In genomic region chr12:8496679-8497313, GRCm38 (mm10) we compare ENCODE assay signal across 8 mouse cellular contexts. TPM values are rescaled to one million over a fixed set of nuclear protein-coding genes. Genes with fewer than 3 reads are reported as not detected.
DNase-seq lines count a peak whose midpoint lies in the region; ATAC-seq and TF ChIP-seq lines count a peak whose summit lies in the region.

No protein-coding gene starts in this region.

- ATAC-seq in hindbrain, embryonic 13.5 days (ENCODE audit: low FRiP score): no peak
- ATAC-seq in midbrain, embryonic 14.5 days (ENCODE audit: low FRiP score, low TSS enrichment): no peak

- H3K4me1 ChIP-seq in kidney, adult 2 months (ENCODE audit: control insufficient read depth, insufficient read depth, low read length): peaks cover 4% of the 10 kb centered on the region; the same call in 1 of the 2 replicates
- peaks cover 52% of the 10 kb centered on the region for H3K4me1 ChIP-seq in embryonic facial prominence, embryonic 10.5 days
- peaks cover 35% of the 10 kb centered on the region for H3K4me1 ChIP-seq in hindbrain, embryonic 13.5 days (replicated peaks)
- H3K4me1 ChIP-seq in midbrain, embryonic 14.5 days (ENCODE audit: control insufficient read depth, insufficient read depth, low read length): peaks cover 30% of the 10 kb centered on the region

- H3K9ac ChIP-seq in hindbrain, embryonic 13.5 days: peak overlapping the region; percentile 98; the same call in 1 of the 2 replicates
- no peak overlapping the region; the same call in none of the 2 replicates for H3K9ac ChIP-seq in midbrain, embryonic 14.5 days (replicated peaks; ENCODE audit: low read length)

- intact Hi-C loops in left cerebral cortex, postnatal 10 days (cut with DNase I): loop anchor here (5.0 kb wide), 1 partner anchor 44 kb away; no protein-coding TSS in a partner anchor

- peak overlapping the region; percentile 91 for H3K4me2 ChIP-seq in hindbrain, embryonic 13.5 days
- H3K4me2 ChIP-seq in midbrain, embryonic 14.5 days (ENCODE audit: low read length): peak overlapping the region; percentile 88

- TF ChIP-seq CTCF in kidney, adult 2 months (conservative IDR thresholded peaks at IDR 0.05; ENCODE audit: insufficient read depth, insufficient read length, low read depth, low read length): no peak

- no peaks in the 10 kb centered on the region for H3K36me3 ChIP-seq in kidney, adult 2 months (ENCODE audit: control insufficient read depth, insufficient read depth, low read length)
- no peaks in the 10 kb centered on the region for H3K36me3 ChIP-seq in embryonic facial prominence, embryonic 10.5 days (replicated peaks)
- no peaks in the 10 kb centered on the region for H3K36me3 ChIP-seq in hindbrain, embryonic 13.5 days
- no peaks in the 10 kb centered on the region for H3K36me3 ChIP-seq in midbrain, embryonic 14.5 days (ENCODE audit: control insufficient read depth, insufficient read depth, low read length)

- peak overlapping the region; percentile 38 for H3K4me3 ChIP-seq in kidney, adult 2 months (ENCODE audit: insufficient read depth, low read depth, low read length)
- peak overlapping the region; percentile 75 for H3K4me3 ChIP-seq in embryonic facial prominence, embryonic 10.5 days
- H3K4me3 ChIP-seq in hindbrain, embryonic 13.5 days: peak overlapping the region; percentile 81
- peak overlapping the region; percentile 91; the same call in 1 of the 2 replicates for H3K4me3 ChIP-seq in midbrain, embryonic 14.5 days (replicated peaks; ENCODE audit: low read depth, low read length)

- peak; percentile 20 for TF ChIP-seq POLR2A in kidney, adult 2 months (IDR thresholded peaks at IDR 0.05; ENCODE audit: low read depth, low read length)

- DNase-seq in kidney, adult 2 months: no peak
- no peak for DNase-seq in kidney, postnatal 25 days
- no peak for DNase-seq in embryonic facial prominence, embryonic 10.5 days (ENCODE audit: low spot score)
- DNase-seq in midbrain, embryonic 14.5 days: no peak
- DNase-seq in thymus, adult 18-20 months: no peak
- DNase-seq in gastrocnemius, adult 8-10 months (ENCODE audit: low spot score in 2 of 2): no peak
- DNase-seq in left cerebral cortex, postnatal 10 days (ENCODE audit: extremely low spot score in 1 of 2, low spot score in 2 of 2): no peak

- H3K27ac ChIP-seq in kidney, adult 2 months (ENCODE audit: insufficient read depth, low read depth, low read length): peak overlapping the region; percentile 93
- peak overlapping the region; percentile 72; the same call in 1 of the 2 replicates for H3K27ac ChIP-seq in embryonic facial prominence, embryonic 10.5 days (replicated peaks)
- peak overlapping the region; percentile 56 for H3K27ac ChIP-seq in hindbrain, embryonic 13.5 days
- no peak overlapping the region; the same call in 1 of the 2 replicates for H3K27ac ChIP-seq in midbrain, embryonic 14.5 days (replicated peaks; ENCODE audit: low read depth, low read length)

- no peaks in the 10 kb centered on the region for H3K9me3 ChIP-seq in embryonic facial prominence, embryonic 10.5 days
- no peaks in the 10 kb centered on the region for H3K9me3 ChIP-seq in hindbrain, embryonic 13.5 days
- no peaks in the 10 kb centered on the region for H3K9me3 ChIP-seq in midbrain, embryonic 14.5 days (ENCODE audit: control insufficient read depth, low read length)

- H3K27me3 ChIP-seq in kidney, adult 2 months (replicated peaks; ENCODE audit: control insufficient read depth, insufficient read depth, low read length): no peaks in the 10 kb centered on the region
- H3K27me3 ChIP-seq in embryonic facial prominence, embryonic 10.5 days (replicated peaks; ENCODE audit: low read depth, poor library complexity, severe bottlenecking): no peaks in the 10 kb centered on the region
- H3K27me3 ChIP-seq in hindbrain, embryonic 13.5 days: no peaks in the 10 kb centered on the region
- H3K27me3 ChIP-seq in midbrain, embryonic 14.5 days (ENCODE audit: control insufficient read depth, insufficient read depth, low read length): no peaks in the 10 kb centered on the region

- WGBS in kidney, adult 2 months: 42% methylated on average over 2 of the region's 2 CpGs
- WGBS in embryonic facial prominence, embryonic 10.5 days: 38% methylated on average over 2 of the region's 2 CpGs
- WGBS in hindbrain, embryonic 13.5 days: 40% methylated on average over 2 of the region's 2 CpGs
- WGBS in midbrain, embryonic 14.5 days: 40% methylated on average over 2 of the region's 2 CpGs

RNA-seq across cellular contexts. Expression of gene Rhob, which starts 3.0 kb away (rescaled TPM):
- 128 and 145 TPM in 2 replicates for polyA plus RNA-seq in kidney, adult 2 months (2012; rRNA removed)
- 24.8 and 26.4 TPM in 2 replicates for polyA plus RNA-seq in embryonic facial prominence, embryonic 10.5 days (2016; fragmentation: Nextera tagmentation; extraction: Ambion mirVana)
- 68.7 and 71.7 TPM in 2 replicates for polyA plus RNA-seq in hindbrain, embryonic 13.5 days (2015; fragmentation: Nextera tagmentation; extraction: Ambion mirVana)
- polyA plus RNA-seq in midbrain, embryonic 14.5 days (2014; fragmentation: Nextera tagmentation; extraction: Ambion mirVana): 111 and 116 TPM in 2 replicates
- total RNA-seq in gastrocnemius, adult 8-10 months (2022): 10 to 100 TPM; 19.6 to 44.6 (median 26.7) TPM
- total RNA-seq in left cerebral cortex, postnatal 10 days (2021): 100 to 1,000 TPM; 235 to 310 TPM

Comparison
In these comparisons a context has a peak if more than half of its experiments do, and no peak if none do; other contexts are left out.
1. H3K4me3 ChIP-seq: peak in every context shown above with its lines; median percentile 91 in midbrain, embryonic 14.5 days; 81 in hindbrain, embryonic 13.5 days; 75 in embryonic facial prominence, embryonic 10.5 days; 38 in kidney, adult 2 months.